Comparison of ENCODE assay signal across 8 mouse cellular contexts in genomic region chr12:25095974-25096639, GRCm38 (mm10). TPM values are rescaled to one million over a fixed set of nuclear protein-coding genes. Genes with fewer than 3 reads are reported as not detected.
DNase-seq lines count a peak whose midpoint lies in the region; ATAC-seq and TF ChIP-seq lines count a peak whose summit lies in the region.

No protein-coding gene starts in this region.

- H3K9me3 ChIP-seq in hindbrain, embryonic 11.5 days (ENCODE audit: control insufficient read depth, low read length): no peaks in the 10 kb centered on the region
- H3K9me3 ChIP-seq in lung, embryonic 16.5 days (ENCODE audit: control insufficient read depth, low read length): no peaks in the 10 kb centered on the region

- H3K4me2 ChIP-seq in hindbrain, embryonic 11.5 days (replicated peaks; ENCODE audit: low read depth, low read length): peak overlapping the region; percentile 95
- H3K4me2 ChIP-seq in lung, embryonic 16.5 days (ENCODE audit: low read depth, low read length): peak overlapping the region; percentile 93

- H3K27me3 ChIP-seq in hindbrain, embryonic 11.5 days (ENCODE audit: control insufficient read depth, insufficient read depth, low read length): no peaks in the 10 kb centered on the region
- no peaks in the 10 kb centered on the region for H3K27me3 ChIP-seq in lung, embryonic 16.5 days (ENCODE audit: control insufficient read depth, insufficient read depth, low read depth, low read length)
- peaks cover 13% of the 10 kb centered on the region for H3K27me3 ChIP-seq in thymus, adult 2 months (ENCODE audit: control insufficient read depth, insufficient read depth, low read length)

- H3K27ac ChIP-seq in hindbrain, embryonic 11.5 days (ENCODE audit: low read depth, low read length): peak overlapping the region; percentile 83
- H3K27ac ChIP-seq in lung, embryonic 16.5 days (ENCODE audit: low read length): peak overlapping the region; percentile 99
- H3K27ac ChIP-seq in thymus, adult 2 months (ENCODE audit: control insufficient read depth, insufficient read depth, low read length): no peak overlapping the region

- TF ChIP-seq POLR2A in thymus, adult 2 months (IDR thresholded peaks at IDR 0.05; ENCODE audit: control insufficient read depth, extremely low read depth, insufficient read depth, low read length, poor library complexity): peak; percentile 81

- H3K4me3 ChIP-seq in hindbrain, embryonic 11.5 days (ENCODE audit: low read depth, low read length): peak overlapping the region; percentile 67
- H3K4me3 ChIP-seq in lung, embryonic 16.5 days (ENCODE audit: low read length): peak overlapping the region; percentile 74
- H3K4me3 ChIP-seq in thymus, adult 2 months (ENCODE audit: control insufficient read depth, insufficient read depth, low read length): peak overlapping the region; percentile 62

- no peaks in the 10 kb centered on the region for H3K36me3 ChIP-seq in hindbrain, embryonic 11.5 days (ENCODE audit: control insufficient read depth, insufficient read depth, low read length)
- no peaks in the 10 kb centered on the region for H3K36me3 ChIP-seq in lung, embryonic 16.5 days (ENCODE audit: control insufficient read depth, insufficient read depth, low read length)
- no peaks in the 10 kb centered on the region for H3K36me3 ChIP-seq in thymus, adult 2 months (ENCODE audit: control insufficient read depth, insufficient read depth, low read length)

- peak; percentile 81 for ATAC-seq in hindbrain, embryonic 11.5 days (ENCODE audit: low FRiP score)
- peak; percentile 78 for ATAC-seq in lung, embryonic 16.5 days (ENCODE audit: low read depth)

- peak overlapping the region; percentile 71 for H3K9ac ChIP-seq in hindbrain, embryonic 11.5 days (ENCODE audit: low read depth, low read length)
- H3K9ac ChIP-seq in lung, embryonic 16.5 days (ENCODE audit: low read length): peak overlapping the region; percentile 80

- no peak for TF ChIP-seq CTCF in thymus, adult 2 months (IDR thresholded peaks at IDR 0.05; ENCODE audit: borderline replicate concordance, control insufficient read depth, extremely low read depth, insufficient read depth, low read length, poor library complexity)

- peaks cover 17% of the 10 kb centered on the region; the same call in 1 of the 2 replicates for H3K4me1 ChIP-seq in hindbrain, embryonic 11.5 days (replicated peaks; ENCODE audit: control insufficient read depth, insufficient read depth, low read length)
- H3K4me1 ChIP-seq in lung, embryonic 16.5 days (replicated peaks; ENCODE audit: control insufficient read depth, insufficient read depth, low read length): peaks cover 29% of the 10 kb centered on the region
- peaks cover 51% of the 10 kb centered on the region for H3K4me1 ChIP-seq in thymus, adult 2 months (replicated peaks; ENCODE audit: control insufficient read depth, insufficient read depth, low read length)

- under 1% methylated on average over 41 of the region's 41 CpGs for WGBS in hindbrain, embryonic 11.5 days
- WGBS in lung, embryonic 16.5 days: under 1% methylated on average over 41 of the region's 41 CpGs
- WGBS in thymus, adult 2 months: under 1% methylated on average over 41 of the region's 41 CpGs

- DNase-seq in Muller cell, postnatal 12 days (ENCODE audit: inconsistent ontology term): peak; percentile 98
- peak; percentile 96 for DNase-seq in cerebellum, adult 9-11 months
- peak; percentile 97 to 99 for DNase-seq in frontal cortex, adult 2 months (ENCODE audit: extremely low spot score in 1 of 2, low spot score in 1 of 2)
- DNase-seq in hindbrain, embryonic 11.5 days (ENCODE audit: low spot score): peak; percentile 95
- DNase-seq in layer of hippocampus, adult 9-11 months: peak; percentile 98
- peak; percentile 97 for DNase-seq in ovary, adult 18-20 months (ENCODE audit: low spot score)
- peak; percentile 98 for DNase-seq in thymus, adult 2 months

RNA-seq across cellular contexts. Expression of gene Id2, which starts 0.8 kb away (rescaled TPM):
- polyA plus RNA-seq in frontal cortex, adult 2 months (2012; rRNA removed): 188 and 189 TPM in 2 replicates
- polyA plus RNA-seq in hindbrain, embryonic 11.5 days (2014; fragmentation: Nextera tagmentation; extraction: Ambion mirVana): 394 and 397 TPM in 2 replicates
- 562 and 618 TPM in 2 replicates for polyA plus RNA-seq in lung, embryonic 16.5 days (2015; fragmentation: Nextera tagmentation; extraction: Ambion mirVana)
- polyA plus RNA-seq in thymus, adult 2 months (2012; rRNA removed): 114 and 118 TPM in 2 replicates
